Mouse (Mus musculus) embryonic facial prominence, embryonic 11.5 days (tissue): Measurements from ENCODE around the gene Pik3r6. TPM values are rescaled to one million over a fixed set of nuclear protein-coding genes. Genes with fewer than 3 reads are reported as not detected.

Experiments used
- ATAC-seq: fragments of 200-750 bp; cut with Nextera tagmentation; replicated peaks from 2 replicates; pipeline ENCODE4 v1.8.0; 2017; ENCODE audit warnings: low read depth; ENCODE audit not compliant: insufficient number of reproducible peaks, low FRiP score, low TSS enrichment
- DNase-seq: peaks from one replicate; pipeline ENCODE4 v3.0.0-alpha.2; 2015; ENCODE audit warnings: low spot score
- H3K27ac ChIP-seq: fragments of 300-500 bp; sonication (generic); replicated peaks from 2 replicates; pipeline ENCODE4 v1.5.1; 2014; ENCODE audit warnings: mild to moderate bottlenecking, low read depth, low read length, control low read depth
- H3K27me3 ChIP-seq: fragments of 300-500 bp; sonication (generic); 2 replicates; pipeline ENCODE4 v1.6.1; 2014; ENCODE audit warnings: mild to moderate bottlenecking, low read length, moderate library complexity, mixed read lengths; ENCODE audit not compliant: control insufficient read depth, insufficient read depth
- H3K36me3 ChIP-seq: fragments of 300-500 bp; sonication (generic); replicated peaks from 2 replicates; pipeline ENCODE4 v1.6.1; 2014; ENCODE audit warnings: low read depth, mild to moderate bottlenecking, low read length, moderate library complexity, mixed read lengths; ENCODE audit not compliant: control insufficient read depth, insufficient read depth
- H3K4me1 ChIP-seq: fragments of 300-500 bp; sonication (generic); 2 replicates; pipeline ENCODE4 v1.6.1; 2014; ENCODE audit warnings: low read length, mixed read lengths; ENCODE audit not compliant: control insufficient read depth, insufficient read depth
- H3K4me2 ChIP-seq: fragments of 300-500 bp; sonication (generic); 2 replicates; pipeline ENCODE4 v1.6.1; 2014; ENCODE audit warnings: low read depth, mild to moderate bottlenecking, control low read depth, low read length, moderate library complexity
- H3K4me3 ChIP-seq: fragments of 300-500 bp; sonication (generic); 2 replicates; pipeline ENCODE4 v1.5.1; 2014; ENCODE audit warnings: low read depth, low read length, control low read depth
- H3K9ac ChIP-seq: fragments of 300-500 bp; sonication (generic); replicated peaks from 2 replicates; pipeline ENCODE4 v1.6.1; 2014; ENCODE audit warnings: mild to moderate bottlenecking, control low read depth, low read length
- H3K9me3 ChIP-seq: fragments of 300-500 bp; sonication (generic); replicated peaks from 2 replicates; pipeline ENCODE4 v1.6.1; 2016; ENCODE audit warnings: mild to moderate bottlenecking, low read length, inconsistent platforms, mixed read lengths; ENCODE audit not compliant: control insufficient read depth
- WGBS: fragments of 180-500 bp; shearing (Covaris S2); extraction: QIAGEN DNeasy Blood & Tissue Kit; methylation state at CpG from one replicate; pipeline ENCODE4 v1.1.7; 2014; 5-methylcytosine and 5-hydroxymethylcytosine counted together
- polyA plus RNA-seq: library from polyadenylated mRNA; unstranded; fragments of >200 nt; fragmentation: Nextera tagmentation; extraction: Ambion mirVana; gene quantifications from 2 replicates; pipeline ENCODE4 v1.2.1, GENCODE M21; 2014

The Pik3r6 gene
- polyA plus RNA-seq, 1 experiment from 2014 or later: 1.2 TPM

DNA sequence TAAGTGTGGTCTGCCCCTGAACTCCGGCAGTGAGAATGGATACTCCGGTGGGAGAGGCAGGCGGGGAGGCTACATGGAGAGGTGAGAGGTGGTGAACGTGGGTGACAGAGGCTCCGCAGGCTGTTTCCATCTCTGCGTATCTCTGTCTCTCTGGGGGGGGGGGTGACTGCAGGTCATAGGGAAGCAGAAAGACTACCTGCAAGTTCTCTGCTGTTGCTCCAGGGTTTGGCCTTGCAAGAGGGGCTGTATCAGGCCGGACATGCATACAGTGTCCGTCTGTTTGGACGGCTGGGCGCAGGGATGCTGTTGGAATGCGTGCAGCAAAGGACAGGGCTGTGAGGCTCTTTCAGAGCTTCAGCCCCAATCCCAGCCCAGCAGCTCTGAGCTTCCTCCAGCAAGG, 2.1 kb downstream of the Pik3r6 start:
- H3K4me1 ChIP-seq: no peaks in the 10 kb centered on the region
- H3K27me3 ChIP-seq: no peaks in the 10 kb centered on the region
- H3K9me3 ChIP-seq: no peaks in the 10 kb centered on the region
- no peak overlapping the region for H3K27ac ChIP-seq
- H3K36me3 ChIP-seq: no peaks in the 10 kb centered on the region
- ATAC-seq (no peak), DNase-seq (no peak)
- WGBS: 87% methylated on average over 11 of the region's 11 CpGs
- H3K9ac ChIP-seq: no peak overlapping the region
- no peak overlapping the region for H3K4me2 ChIP-seq
- H3K4me3 ChIP-seq: no peak overlapping the region

DNA sequence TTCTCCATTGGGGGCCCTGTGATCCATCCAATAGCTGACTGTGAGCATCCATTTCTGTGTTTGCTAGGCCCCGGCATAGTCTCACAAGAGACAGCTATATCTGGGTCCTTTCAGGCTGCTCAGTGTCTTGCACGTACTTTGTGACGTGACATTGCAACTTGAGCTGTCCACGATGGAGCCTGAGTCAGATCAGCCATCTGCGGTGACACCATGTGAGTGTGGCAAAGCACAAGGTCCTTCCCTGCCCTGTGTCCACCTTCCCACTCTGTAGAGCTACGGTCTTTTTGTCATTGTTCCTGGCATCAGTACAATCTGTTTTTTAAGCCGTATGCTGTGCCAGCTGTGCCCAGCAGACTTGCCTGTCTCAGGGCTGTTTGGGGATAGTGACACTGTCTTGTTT, 4.4 kb downstream of the Pik3r6 start:
- no peak for ATAC-seq
- H3K9me3 ChIP-seq: no peaks in the 10 kb centered on the region
- 89% methylated on average over 7 of the region's 7 CpGs for WGBS

GRCm38 (mm10) chr11:68508619-68509018, 5.8 kb downstream of the Pik3r6 start:
- Histone ChIP-seq H3K9ac (no peak overlapping the region), H3K36me3 (no peaks in the 10 kb centered on the region), H3K4me3 (no peak overlapping the region), H3K4me1 (no peaks in the 10 kb centered on the region), H3K9me3 (no peaks in the 10 kb centered on the region), H3K27ac (no peak overlapping the region), H3K27me3 (no peaks in the 10 kb centered on the region), H3K4me2 (no peak overlapping the region)
- 63% methylated on average over 5 of the region's 5 CpGs for WGBS
- DNase-seq (no peak), ATAC-seq (no peak)

More for the DNA sequence above, 4.4 kb downstream of the Pik3r6 start:
- Histone ChIP-seq H3K4me2 (no peak overlapping the region), H3K36me3 (no peaks in the 10 kb centered on the region), H3K4me1 (no peaks in the 10 kb centered on the region), H3K9ac (no peak overlapping the region), H3K27ac (no peak overlapping the region), H3K27me3 (no peaks in the 10 kb centered on the region), H3K4me3 (no peak overlapping the region)
- no peak for DNase-seq

- Histone ChIP-seq H3K36me3 (no peaks in the 10 kb centered on the region), H3K27me3 (no peaks in the 10 kb centered on the region), H3K4me3 (no peak overlapping the region), H3K27ac (no peak overlapping the region), H3K4me2 (no peak overlapping the region), H3K9ac (no peak overlapping the region), H3K4me1 (no peaks in the 10 kb centered on the region), H3K9me3 (no peaks in the 10 kb centered on the region)
- 55% methylated on average over 2 of the region's 2 CpGs for WGBS
- ATAC-seq: no peak
- no peak for DNase-seq
Observed at GRCm38 (mm10) chr11:68509194-68509593, 6.4 kb downstream of the Pik3r6 start.

DNA sequence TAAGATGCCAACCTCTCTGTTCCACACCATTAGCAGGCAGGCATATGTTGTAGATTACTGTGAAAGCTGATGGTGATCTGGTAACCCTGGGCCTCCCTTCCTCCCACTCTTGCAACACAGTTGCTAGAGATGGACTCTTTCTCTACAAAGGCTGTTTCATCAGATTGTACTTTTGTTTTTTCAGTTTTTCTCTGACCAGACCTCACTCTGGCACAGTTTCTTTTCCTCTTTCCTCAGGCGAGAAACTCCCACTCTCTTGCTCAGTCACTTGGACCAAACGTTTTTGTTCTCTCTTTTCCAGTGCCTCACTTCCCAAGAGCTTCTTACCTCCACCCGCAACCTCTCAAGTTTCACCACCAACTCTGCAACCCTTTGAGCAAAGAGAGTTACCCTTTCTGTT, 11.2 kb downstream of the Pik3r6 start:
- no peak overlapping the region for H3K4me2 ChIP-seq
- no peak overlapping the region for H3K27ac ChIP-seq
- DNase-seq (no peak), ATAC-seq (no peak)
- no peak overlapping the region for H3K4me3 ChIP-seq
- H3K9me3 ChIP-seq: no peaks in the 10 kb centered on the region
- H3K4me1 ChIP-seq: no peaks in the 10 kb centered on the region
- no peaks in the 10 kb centered on the region for H3K27me3 ChIP-seq
- no peak overlapping the region for H3K9ac ChIP-seq
- no peaks in the 10 kb centered on the region for H3K36me3 ChIP-seq
- WGBS: 39% methylated on average over 3 of the region's 3 CpGs

GRCm38 (mm10) chr11:68519362-68519761, 16.5 kb downstream of the Pik3r6 start:
- ATAC-seq: no peak

DNA sequence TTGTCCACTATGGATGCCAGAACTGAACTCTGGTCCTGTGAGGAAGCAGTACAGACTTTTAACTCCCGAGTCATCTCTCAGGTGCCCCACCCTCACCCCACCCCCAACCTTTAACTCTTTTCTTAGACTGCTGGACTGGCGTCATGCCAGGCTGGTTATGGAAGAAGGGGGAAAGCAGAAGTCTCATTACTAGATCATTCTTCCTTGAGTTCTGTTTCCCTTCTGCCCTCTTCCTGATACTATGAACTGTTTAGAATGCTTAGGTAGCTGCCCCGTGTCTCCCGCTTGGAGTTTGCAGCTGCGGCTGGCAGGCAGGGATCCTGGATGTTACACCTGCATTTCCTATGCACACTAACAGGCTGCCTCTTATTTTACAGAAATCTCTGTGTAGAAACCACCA, 17.0 kb downstream of the Pik3r6 start:
- no peak overlapping the region for H3K4me3 ChIP-seq
- no peaks in the 10 kb centered on the region; the same call in 1 of the 2 replicates for H3K36me3 ChIP-seq
- no peaks in the 10 kb centered on the region for H3K4me1 ChIP-seq
- H3K27me3 ChIP-seq: no peaks in the 10 kb centered on the region
- H3K9ac ChIP-seq: no peak overlapping the region
- no peak overlapping the region for H3K4me2 ChIP-seq
- no peak for ATAC-seq
- no peak for DNase-seq
- 87% methylated on average over 5 of the region's 5 CpGs for WGBS
- H3K27ac ChIP-seq: no peak overlapping the region
- H3K9me3 ChIP-seq: no peaks in the 10 kb centered on the region

More at GRCm38 (mm10) chr11:68519362-68519761, 16.5 kb downstream of the Pik3r6 start:
- H3K4me1 ChIP-seq: no peaks in the 10 kb centered on the region
- no peaks in the 10 kb centered on the region; the same call in 1 of the 2 replicates for H3K36me3 ChIP-seq
- no peaks in the 10 kb centered on the region for H3K27me3 ChIP-seq
- H3K9ac ChIP-seq: no peak overlapping the region
- H3K4me2 ChIP-seq: no peak overlapping the region
- 87% methylated on average over 4 of the region's 4 CpGs for WGBS
- no peak overlapping the region for H3K4me3 ChIP-seq
- DNase-seq: no peak
- no peaks in the 10 kb centered on the region for H3K9me3 ChIP-seq
- H3K27ac ChIP-seq: no peak overlapping the region

- DNase-seq: no peak
- no peak overlapping the region for H3K27ac ChIP-seq
- no peak for ATAC-seq
- H3K27me3 ChIP-seq: no peaks in the 10 kb centered on the region
- H3K9ac ChIP-seq: no peak overlapping the region
- H3K4me1 ChIP-seq: no peaks in the 10 kb centered on the region
- no peaks in the 10 kb centered on the region; the same call in 1 of the 2 replicates for H3K36me3 ChIP-seq
- 86% methylated on average over 2 of the region's 2 CpGs for WGBS
- no peaks in the 10 kb centered on the region for H3K9me3 ChIP-seq
- H3K4me3 ChIP-seq: no peak overlapping the region
- no peak overlapping the region for H3K4me2 ChIP-seq
Observed at GRCm38 (mm10) chr11:68520439-68520838, 17.6 kb downstream of the Pik3r6 start.
